Mouse (Mus musculus) liver, embryonic 12.5 days (tissue): ENCODE results near the gene Slc22a23. TPM values are rescaled to one million over a fixed set of nuclear protein-coding genes. Genes with fewer than 3 reads are reported as not detected.
A peak's percentile ranks its signal among the peaks of the same experiment; 100 is the strongest.

Source experiments
- ATAC-seq: fragments of 200-750 bp; cut with Nextera tagmentation; 2 replicates; pipeline ENCODE4 v1.8.0; 2017; ENCODE audit warnings: moderate number of reproducible peaks, mild to moderate bottlenecking, moderate library complexity
- H3K27ac ChIP-seq: fragments of 300-500 bp; sonication (generic); 2 replicates; pipeline ENCODE4 v1.5.1; 2016; ENCODE audit warnings: mild to moderate bottlenecking
- H3K27me3 ChIP-seq: fragments of 300-500 bp; sonication (generic); replicated peaks from 2 replicates; pipeline ENCODE4 v1.6.1; 2016; ENCODE audit warnings: mild to moderate bottlenecking, moderate library complexity
- H3K36me3 ChIP-seq: fragments of 300-500 bp; sonication (generic); 2 replicates; pipeline ENCODE4 v1.6.1; 2016; ENCODE audit warnings: mild to moderate bottlenecking, moderate library complexity
- H3K4me1 ChIP-seq: fragments of 300-500 bp; sonication (generic); 2 replicates; pipeline ENCODE4 v1.6.1; 2016
- H3K4me2 ChIP-seq: fragments of 300-500 bp; sonication (generic); 2 replicates; pipeline ENCODE4 v1.6.1; 2016; ENCODE audit warnings: mild to moderate bottlenecking, moderate library complexity
- H3K4me3 ChIP-seq: fragments of 300-500 bp; sonication (generic); 2 replicates; pipeline ENCODE4 v1.5.1; 2016; ENCODE audit warnings: mild to moderate bottlenecking, moderate library complexity
- H3K9ac ChIP-seq: fragments of 300-500 bp; sonication (generic); 2 replicates; pipeline ENCODE4 v1.6.1; 2016; ENCODE audit warnings: mild to moderate bottlenecking, moderate library complexity
- H3K9me3 ChIP-seq: fragments of 300-500 bp; sonication (generic); replicated peaks from 2 replicates; pipeline ENCODE4 v1.6.1; 2016; ENCODE audit warnings: mild to moderate bottlenecking, moderate library complexity
- WGBS: fragments of 180-500 bp; shearing (Covaris S2); methylation state at CpG from one replicate; pipeline ENCODE4 v1.1.7; 2016; ENCODE audit not compliant: insufficient replicate concordance; 5-methylcytosine and 5-hydroxymethylcytosine counted together
- polyA plus RNA-seq: library from polyadenylated mRNA; unstranded; fragments of >200 nt; fragmentation: Nextera tagmentation; extraction: Ambion mirVana; gene quantifications from 2 replicates; pipeline ENCODE4 v1.2.1, GENCODE M21; 2016

Slc22a23 gene
- polyA plus RNA-seq, 1 experiment from 2014 or later: 13.8 TPM

GRCm38 (mm10) chr13:34308604-34308927 is 36.4 kb downstream of the Slc22a23 start:
- Histone ChIP-seq H3K9ac (no peak overlapping the region), H3K9me3 (no peaks in the 10 kb centered on the region), H3K27me3 (no peaks in the 10 kb centered on the region), H3K4me3 (no peak overlapping the region), H3K36me3 (peaks cover 26% of the 10 kb centered on the region), H3K4me2 (peak overlapping the region; percentile 37; the same call in 1 of the 2 replicates), H3K27ac (peak overlapping the region; percentile 69), H3K4me1 (peaks cover 90% of the 10 kb centered on the region)
- 40% methylated on average over 3 of the region's 3 CpGs for WGBS
- no peak for ATAC-seq

GRCm38 (mm10) chr13:34307696-34308603 is 37.0 kb downstream of the Slc22a23 start:
- Histone ChIP-seq H3K4me2 (peak overlapping the region; percentile 37; the same call in 1 of the 2 replicates), H3K27ac (peak overlapping the region; percentile 69), H3K9ac (peak overlapping the region; percentile 9; the same call in 1 of the 2 replicates), H3K9me3 (no peaks in the 10 kb centered on the region), H3K4me3 (no peak overlapping the region), H3K27me3 (no peaks in the 10 kb centered on the region), H3K4me1 (peaks cover 85% of the 10 kb centered on the region), H3K36me3 (peaks cover 31% of the 10 kb centered on the region)
- 66% methylated on average over 7 of the region's 7 CpGs for WGBS
- peak; percentile 54 for ATAC-seq

GRCm38 (mm10) chr13:34305964-34306671 is 38.9 kb downstream of the Slc22a23 start:
- Histone ChIP-seq H3K27me3 (no peaks in the 10 kb centered on the region), H3K27ac (peak overlapping the region; percentile 13), H3K4me2 (no peak overlapping the region), H3K36me3 (peaks cover 49% of the 10 kb centered on the region), H3K9me3 (no peaks in the 10 kb centered on the region), H3K9ac (no peak overlapping the region), H3K4me3 (no peak overlapping the region), H3K4me1 (peaks cover 73% of the 10 kb centered on the region)
- WGBS: 87% methylated on average over 2 of the region's 2 CpGs
- no peak for ATAC-seq

- Histone ChIP-seq H3K4me2 (no peak overlapping the region), H3K27me3 (no peaks in the 10 kb centered on the region), H3K36me3 (peaks cover 56% of the 10 kb centered on the region), H3K4me1 (peaks cover 76% of the 10 kb centered on the region), H3K9me3 (no peaks in the 10 kb centered on the region), H3K4me3 (no peak overlapping the region), H3K27ac (no peak overlapping the region), H3K9ac (no peak overlapping the region)
- no peak for ATAC-seq
- 88% methylated on average over 3 of the region's 3 CpGs for WGBS
Measured at GRCm38 (mm10) chr13:34304896-34305295, 40.1 kb downstream of the Slc22a23 start.

- H3K27me3 ChIP-seq: no peaks in the 10 kb centered on the region
- H3K36me3 ChIP-seq: peaks cover 70% of the 10 kb centered on the region
- H3K9ac ChIP-seq: no peak overlapping the region
- no peaks in the 10 kb centered on the region for H3K9me3 ChIP-seq
- no peak overlapping the region for H3K4me2 ChIP-seq
- H3K4me3 ChIP-seq: no peak overlapping the region
- no peak for ATAC-seq
- 59% methylated on average over 6 of the region's 6 CpGs for WGBS
- peak overlapping the region; percentile 33; the same call in 1 of the 2 replicates for H3K27ac ChIP-seq
- H3K4me1 ChIP-seq: peaks cover 77% of the 10 kb centered on the region
Measured at GRCm38 (mm10) chr13:34303386-34304016, 41.5 kb downstream of the Slc22a23 start.

- ATAC-seq: no peak
- H3K4me1 ChIP-seq: peaks cover 66% of the 10 kb centered on the region
- no peak overlapping the region for H3K4me3 ChIP-seq
- H3K27ac ChIP-seq: no peak overlapping the region; the same call in 1 of the 2 replicates
- WGBS: 61% methylated on average over 3 of the region's 3 CpGs
- no peaks in the 10 kb centered on the region for H3K9me3 ChIP-seq
- no peaks in the 10 kb centered on the region for H3K27me3 ChIP-seq
- H3K9ac ChIP-seq: no peak overlapping the region
- H3K36me3 ChIP-seq: peaks cover 89% of the 10 kb centered on the region
- H3K4me2 ChIP-seq: no peak overlapping the region
Measured at GRCm38 (mm10) chr13:34301585-34301984, 43.4 kb downstream of the Slc22a23 start.

- Histone ChIP-seq H3K4me1 (peaks cover 57% of the 10 kb centered on the region), H3K36me3 (peaks cover 92% of the 10 kb centered on the region), H3K9ac (no peak overlapping the region), H3K27ac (peak overlapping the region; percentile 55), H3K9me3 (no peaks in the 10 kb centered on the region), H3K27me3 (no peaks in the 10 kb centered on the region), H3K4me3 (no peak overlapping the region), H3K4me2 (no peak overlapping the region)
- WGBS: 81% methylated on average over 7 of the region's 7 CpGs
- peak; percentile 80 for ATAC-seq
Measured at GRCm38 (mm10) chr13:34299351-34300333, 45.3 kb downstream of the Slc22a23 start.

GRCm38 (mm10) chr13:34298674-34299073 is 46.3 kb downstream of the Slc22a23 start:
- Histone ChIP-seq H3K27me3 (no peaks in the 10 kb centered on the region), H3K9me3 (no peaks in the 10 kb centered on the region), H3K4me2 (no peak overlapping the region), H3K4me1 (peaks cover 47% of the 10 kb centered on the region), H3K27ac (peak overlapping the region; percentile 55), H3K36me3 (peaks cover 89% of the 10 kb centered on the region), H3K9ac (no peak overlapping the region), H3K4me3 (no peak overlapping the region)
- WGBS: 94% methylated on average over 5 of the region's 5 CpGs
- no peak for ATAC-seq

- Histone ChIP-seq H3K27ac (no peak overlapping the region), H3K4me2 (no peak overlapping the region), H3K4me3 (no peak overlapping the region), H3K9ac (no peak overlapping the region), H3K9me3 (no peaks in the 10 kb centered on the region), H3K4me1 (peaks cover 45% of the 10 kb centered on the region), H3K27me3 (no peaks in the 10 kb centered on the region), H3K36me3 (peaks cover 89% of the 10 kb centered on the region)
- no peak for ATAC-seq
- WGBS: 66% methylated on average over 6 of the region's 6 CpGs
Measured at GRCm38 (mm10) chr13:34298061-34298460, 46.9 kb downstream of the Slc22a23 start.

GRCm38 (mm10) chr13:34295787-34296435 is 49.1 kb downstream of the Slc22a23 start:
- H3K9ac ChIP-seq: no peak overlapping the region

More at GRCm38 (mm10) chr13:34295787-34296435, 49.1 kb downstream of the Slc22a23 start:
- 85% methylated on average over 12 of the region's 12 CpGs for WGBS
- Histone ChIP-seq H3K4me1 (peaks cover 42% of the 10 kb centered on the region), H3K27me3 (no peaks in the 10 kb centered on the region), H3K36me3 (peaks cover 86% of the 10 kb centered on the region), H3K4me2 (no peak overlapping the region), H3K9me3 (no peaks in the 10 kb centered on the region), H3K4me3 (no peak overlapping the region), H3K27ac (0 out of 2 replicates have a peak overlapping the region, but pooled peaks have one; percentile 12)
- ATAC-seq: no peak
